Mouse (Mus musculus): ENCODE results near the gene Txlna.

Txlna gene

GRCm38 (mm10) chr4:129640638-129641467, at the start of gene Txlna:
Gene Txlna (minus strand): TSS chr4:129641065.
- DNase-seq (ENCODE audit: low spot score): peak; percentile 89

- DNase-seq (ENCODE audit: low spot score): no peak
Observed at GRCm38 (mm10) chr4:129684531-129684930, 43.7 kb upstream of the Txlna start.

- DNase-seq (ENCODE audit: low spot score): no peak
Observed at GRCm38 (mm10) chr4:129683901-129684493, 43.1 kb upstream of the Txlna start.

GRCm38 (mm10) chr4:129681837-129682236, 41.0 kb upstream of the Txlna start:
- no peak for DNase-seq (ENCODE audit: low spot score)

GRCm38 (mm10) chr4:129672878-129673449, 32.1 kb upstream of the Txlna start:
- DNase-seq (ENCODE audit: low spot score): no peak

GRCm38 (mm10) chr4:129672083-129672877, 31.4 kb upstream of the Txlna start, which contains the start of gene Kpna6:
Gene Kpna6 (minus strand): TSS chr4:129672767.
- DNase-seq (ENCODE audit: low spot score): peak; percentile 88

- peak; percentile 24 for DNase-seq (ENCODE audit: low spot score)
Observed at GRCm38 (mm10) chr4:129671491-129672082, 30.7 kb upstream of the Txlna start.

- no peak for DNase-seq (ENCODE audit: low spot score)
Observed at GRCm38 (mm10) chr4:129662255-129662813, 21.5 kb upstream of the Txlna start.

GRCm38 (mm10) chr4:129661584-129661983, 20.7 kb upstream of the Txlna start:
- no peak for DNase-seq (ENCODE audit: low spot score)

GRCm38 (mm10) chr4:129654770-129655169, 13.9 kb upstream of the Txlna start:
- DNase-seq (ENCODE audit: low spot score): no peak

- no peak for DNase-seq (ENCODE audit: low spot score)
Observed at GRCm38 (mm10) chr4:129650359-129650758, 9.5 kb upstream of the Txlna start.

- no peak for DNase-seq (ENCODE audit: low spot score)
Observed at GRCm38 (mm10) chr4:129648656-129649055, 7.8 kb upstream of the Txlna start.

- DNase-seq (ENCODE audit: low spot score): no peak
Observed at GRCm38 (mm10) chr4:129645204-129645603, 4.3 kb upstream of the Txlna start.

GRCm38 (mm10) chr4:129641756-129642155, 891 bp upstream of the Txlna start:
- DNase-seq (ENCODE audit: low spot score): no peak

- peak; percentile 21 for DNase-seq (ENCODE audit: low spot score)
Observed at GRCm38 (mm10) chr4:129640101-129640637, 696 bp downstream of the Txlna start.

GRCm38 (mm10) chr4:129639221-129639620, 1.6 kb downstream of the Txlna start:
- no peak for DNase-seq (ENCODE audit: low spot score)

GRCm38 (mm10) chr4:129633852-129634251, 7.0 kb downstream of the Txlna start:
- no peak for DNase-seq (ENCODE audit: low spot score)

- no peak for DNase-seq (ENCODE audit: low spot score)
Observed at GRCm38 (mm10) chr4:129631867-129632266, 9.0 kb downstream of the Txlna start.

GRCm38 (mm10) chr4:129630944-129631343, 9.9 kb downstream of the Txlna start:
- no peak for DNase-seq (ENCODE audit: low spot score)

GRCm38 (mm10) chr4:129626035-129626434, 14.8 kb downstream of the Txlna start:
- no peak for DNase-seq (ENCODE audit: low spot score)

- no peak for DNase-seq (ENCODE audit: low spot score)
Observed at GRCm38 (mm10) chr4:129625496-129625895, 15.4 kb downstream of the Txlna start.

Data from ovary, postnatal 14 days (tissue).